Mouse (Mus musculus): Measurements from ENCODE around the gene Hist1h1t. TPM values are rescaled to one million over a fixed set of nuclear protein-coding genes. Genes with fewer than 3 reads are reported as not detected.
A peak's percentile ranks its signal among the peaks of the same experiment; 100 is the strongest.

Hist1h1t gene
- polyA plus RNA-seq, 1 experiment from 2014 or later, result not detected

DNA sequence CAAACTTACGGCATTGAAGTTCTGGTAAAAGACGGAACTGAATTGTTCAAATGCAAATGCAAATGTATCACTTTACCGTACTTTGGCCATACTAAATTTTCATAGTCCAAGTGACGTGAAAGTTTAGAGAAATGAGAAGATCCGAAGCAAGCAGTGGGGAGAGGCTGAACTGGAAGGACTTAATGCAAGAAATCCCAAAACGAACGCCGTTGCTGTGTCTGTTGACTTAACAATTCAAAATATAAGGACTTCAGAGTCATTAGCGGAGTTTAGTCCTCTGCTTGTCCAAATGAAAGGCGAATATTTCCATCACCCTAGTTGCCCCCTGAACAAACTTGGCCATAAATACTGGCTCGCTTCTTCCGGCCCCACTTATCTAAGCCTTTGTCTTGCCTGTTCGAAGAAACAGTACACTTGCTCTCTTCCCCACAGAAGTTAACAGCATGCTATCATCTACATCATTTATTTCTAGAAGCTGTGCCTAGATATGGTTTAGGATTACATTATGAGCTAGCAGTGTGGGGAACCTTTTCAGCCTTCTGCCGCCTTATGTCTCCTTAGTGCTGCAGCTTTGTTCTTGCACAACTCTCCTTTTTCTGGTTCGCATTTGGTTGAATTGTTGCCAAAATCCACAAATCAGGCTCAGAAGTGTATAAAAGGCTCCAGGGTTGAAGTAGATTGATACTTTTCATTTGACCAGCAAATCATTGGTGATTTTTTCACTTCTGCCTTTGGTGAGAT is 10.3 kb upstream of the Hist1h1t start:
- peak; percentile 70 for DNase-seq (ENCODE audit: low spot score)
- no peaks in the 10 kb centered on the region for H3K9me3 ChIP-seq (replicated peaks; ENCODE audit: control insufficient read depth, low read length)
- peak overlapping the region; percentile 66 for H3K9ac ChIP-seq (ENCODE audit: low read length)
- no peak for ATAC-seq
- no peaks in the 10 kb centered on the region for H3K27me3 ChIP-seq (replicated peaks; ENCODE audit: control insufficient read depth, insufficient read depth, low read length)
- H3K4me3 ChIP-seq (ENCODE audit: low read depth, low read length), result peak overlapping the region; percentile 42
- WGBS, result 4% methylated on average over 15 of the region's 15 CpGs
- H3K27ac ChIP-seq (ENCODE audit: low read depth, low read length), result peak overlapping the region; percentile 93
- H3K4me1 ChIP-seq (ENCODE audit: control insufficient read depth, insufficient read depth, low read length), result peaks cover 11% of the 10 kb centered on the region; the same call in 1 of the 2 replicates
- H3K36me3 ChIP-seq (ENCODE audit: control insufficient read depth, insufficient read depth, low read length), result no peaks in the 10 kb centered on the region
- H3K4me2 ChIP-seq (ENCODE audit: low read length), result peak overlapping the region; percentile 54

DNA sequence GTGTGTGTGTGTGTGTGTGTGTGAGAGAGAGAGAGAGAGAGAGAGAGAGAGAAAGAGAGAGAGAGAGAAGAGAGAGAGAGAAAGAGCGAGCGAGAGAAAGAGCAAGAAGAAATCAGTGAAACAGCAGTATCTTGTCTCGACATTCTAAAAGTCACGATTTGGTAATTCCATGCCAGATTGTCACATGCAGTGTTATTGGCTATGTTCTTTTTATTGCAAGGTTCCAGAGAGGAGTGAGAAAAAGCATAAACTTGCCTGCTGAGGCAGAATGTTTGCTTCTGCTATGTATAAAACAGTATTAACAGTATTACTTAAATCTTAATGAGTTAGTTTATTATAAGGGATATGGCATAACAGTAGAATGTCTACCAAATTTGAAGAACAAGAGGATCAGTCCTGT is 9.6 kb upstream of the Hist1h1t start:
- Histone ChIP-seq H3K9ac (ENCODE audit: low read length) (peak overlapping the region; percentile 66), H3K4me3 (ENCODE audit: low read depth, low read length) (peak overlapping the region; percentile 42), H3K36me3 (ENCODE audit: control insufficient read depth, insufficient read depth, low read length) (no peaks in the 10 kb centered on the region), H3K4me1 (ENCODE audit: control insufficient read depth, insufficient read depth, low read length) (peaks cover 11% of the 10 kb centered on the region; the same call in 1 of the 2 replicates), H3K27me3 (replicated peaks; ENCODE audit: control insufficient read depth, insufficient read depth, low read length) (no peaks in the 10 kb centered on the region), H3K9me3 (replicated peaks; ENCODE audit: control insufficient read depth, low read length) (no peaks in the 10 kb centered on the region), H3K4me2 (ENCODE audit: low read length) (peak overlapping the region; percentile 54), H3K27ac (ENCODE audit: low read depth, low read length) (peak overlapping the region; percentile 93)
- DNase-seq (ENCODE audit: low spot score), result peak; percentile 36
- 29% methylated on average over 4 of the region's 4 CpGs for WGBS
- no peak for ATAC-seq

DNA sequence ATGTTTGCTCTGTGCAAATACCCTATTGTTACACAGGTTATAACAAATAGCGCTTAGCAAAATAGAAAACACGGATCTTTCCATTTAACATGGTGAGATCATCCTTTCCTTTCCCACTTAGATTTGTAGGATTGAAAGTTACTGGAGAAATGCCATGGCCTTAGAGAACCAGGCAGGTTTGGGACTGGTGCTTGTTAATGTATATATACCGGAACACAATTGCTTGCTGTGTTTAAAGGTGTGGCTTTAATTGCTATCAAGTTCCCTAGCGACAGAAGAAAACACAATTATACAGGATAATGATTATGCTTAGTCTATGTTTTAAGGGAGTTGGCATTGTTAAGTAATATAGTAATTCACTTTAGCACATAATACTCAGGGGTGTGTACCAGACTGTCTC is 8.4 kb upstream of the Hist1h1t start:
- H3K9ac ChIP-seq (ENCODE audit: low read length), result no peak overlapping the region
- H3K9me3 ChIP-seq (replicated peaks; ENCODE audit: control insufficient read depth, low read length), result no peaks in the 10 kb centered on the region
- no peak for DNase-seq (ENCODE audit: low spot score)
- peaks cover 11% of the 10 kb centered on the region; the same call in 1 of the 2 replicates for H3K4me1 ChIP-seq (ENCODE audit: control insufficient read depth, insufficient read depth, low read length)
- no peak overlapping the region for H3K4me2 ChIP-seq (ENCODE audit: low read length)
- no peak overlapping the region for H3K27ac ChIP-seq (ENCODE audit: low read depth, low read length)
- H3K27me3 ChIP-seq (replicated peaks; ENCODE audit: control insufficient read depth, insufficient read depth, low read length), result no peaks in the 10 kb centered on the region
- ATAC-seq, result no peak
- 74% methylated on average over 4 of the region's 4 CpGs for WGBS
- H3K36me3 ChIP-seq (ENCODE audit: control insufficient read depth, insufficient read depth, low read length), result no peaks in the 10 kb centered on the region
- no peak overlapping the region for H3K4me3 ChIP-seq (ENCODE audit: low read depth, low read length)

DNA sequence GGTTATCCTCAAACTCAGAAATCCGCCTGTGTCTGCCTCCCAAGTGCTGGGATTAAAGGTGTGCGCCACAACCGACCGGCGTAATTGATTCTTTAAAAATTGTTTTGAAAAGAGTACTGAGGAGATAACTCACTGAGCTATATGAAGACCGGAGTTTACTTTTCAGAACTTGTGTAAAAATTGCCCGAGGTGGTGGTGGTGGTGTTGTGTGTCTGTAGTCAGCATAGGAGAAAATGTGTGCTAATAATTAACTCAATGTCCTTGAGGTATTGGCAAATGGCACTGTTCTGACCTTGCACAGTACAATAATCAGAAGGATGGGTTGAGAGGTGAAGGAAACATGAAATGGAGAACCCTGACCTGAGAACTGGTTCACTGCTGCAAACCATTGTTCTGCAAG is 7.7 kb upstream of the Hist1h1t start:
- no peak overlapping the region for H3K4me3 ChIP-seq (ENCODE audit: low read depth, low read length)
- no peak overlapping the region for H3K27ac ChIP-seq (ENCODE audit: low read depth, low read length)
- H3K4me2 ChIP-seq (ENCODE audit: low read length), result no peak overlapping the region
- H3K27me3 ChIP-seq (replicated peaks; ENCODE audit: control insufficient read depth, insufficient read depth, low read length), result no peaks in the 10 kb centered on the region
- DNase-seq (ENCODE audit: low spot score), result no peak
- no peak for ATAC-seq
- no peaks in the 10 kb centered on the region for H3K9me3 ChIP-seq (replicated peaks; ENCODE audit: control insufficient read depth, low read length)
- WGBS, result 95% methylated on average over 7 of the region's 7 CpGs
- no peak overlapping the region for H3K9ac ChIP-seq (ENCODE audit: low read length)
- H3K36me3 ChIP-seq (ENCODE audit: control insufficient read depth, insufficient read depth, low read length), result no peaks in the 10 kb centered on the region
- H3K4me1 ChIP-seq (ENCODE audit: control insufficient read depth, insufficient read depth, low read length), result peaks cover 8% of the 10 kb centered on the region; the same call in 1 of the 2 replicates

DNA sequence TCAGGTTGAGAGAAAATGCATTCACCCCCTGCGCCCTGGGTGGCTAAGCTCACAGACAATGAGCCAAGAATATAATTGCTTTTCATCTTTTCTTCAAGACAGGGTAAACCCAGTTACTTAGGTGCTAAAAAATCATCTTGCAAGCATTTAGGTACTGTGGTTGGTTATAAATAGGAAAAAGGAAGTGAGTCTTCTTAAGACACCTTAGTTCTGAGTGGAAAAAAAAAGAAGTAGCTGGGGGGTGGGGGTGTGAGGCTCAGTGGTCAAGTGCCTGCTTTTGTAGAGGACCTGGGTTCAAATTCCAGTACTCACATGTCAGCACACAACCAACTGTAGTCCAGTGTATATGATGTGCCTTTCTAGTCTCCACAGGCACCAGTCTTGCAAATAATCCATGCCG is 6.7 kb upstream of the Hist1h1t start:
- no peak overlapping the region for H3K4me2 ChIP-seq (ENCODE audit: low read length)
- no peaks in the 10 kb centered on the region for H3K36me3 ChIP-seq (ENCODE audit: control insufficient read depth, insufficient read depth, low read length)
- H3K4me1 ChIP-seq (ENCODE audit: control insufficient read depth, insufficient read depth, low read length), result peaks cover 6% of the 10 kb centered on the region; the same call in 1 of the 2 replicates
- no peak overlapping the region for H3K9ac ChIP-seq (ENCODE audit: low read length)
- no peak for ATAC-seq
- no peak overlapping the region for H3K4me3 ChIP-seq (ENCODE audit: low read depth, low read length)
- 83% methylated on average over 2 of the region's 2 CpGs for WGBS
- H3K27me3 ChIP-seq (replicated peaks; ENCODE audit: control insufficient read depth, insufficient read depth, low read length), result no peaks in the 10 kb centered on the region
- no peaks in the 10 kb centered on the region for H3K9me3 ChIP-seq (replicated peaks; ENCODE audit: control insufficient read depth, low read length)
- DNase-seq (ENCODE audit: low spot score), result no peak
- no peak overlapping the region for H3K27ac ChIP-seq (ENCODE audit: low read depth, low read length)

DNA sequence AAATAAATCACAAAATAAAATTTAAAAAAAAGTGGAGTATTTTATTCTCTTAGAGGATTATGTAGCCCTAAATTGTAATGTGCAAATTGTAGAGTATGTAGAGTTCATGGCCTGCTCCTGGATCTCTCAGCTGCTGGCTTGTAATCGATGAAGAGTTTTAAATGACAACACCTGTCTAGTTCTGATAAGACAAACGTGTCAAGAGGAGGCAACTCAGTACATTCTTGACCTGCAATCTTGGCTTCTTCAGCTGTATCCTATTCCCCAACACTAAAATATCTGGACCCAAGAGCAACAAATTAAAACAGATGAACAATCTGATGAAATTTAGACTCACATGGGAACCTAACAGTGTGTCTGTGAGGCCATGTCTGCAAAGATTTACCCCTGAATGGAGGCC is 6.2 kb upstream of the Hist1h1t start:
- Histone ChIP-seq H3K9ac (ENCODE audit: low read length) (no peak overlapping the region), H3K9me3 (replicated peaks; ENCODE audit: control insufficient read depth, low read length) (no peaks in the 10 kb centered on the region), H3K27me3 (replicated peaks; ENCODE audit: control insufficient read depth, insufficient read depth, low read length) (no peaks in the 10 kb centered on the region), H3K4me2 (ENCODE audit: low read length) (no peak overlapping the region), H3K36me3 (ENCODE audit: control insufficient read depth, insufficient read depth, low read length) (no peaks in the 10 kb centered on the region), H3K4me3 (ENCODE audit: low read depth, low read length) (no peak overlapping the region), H3K27ac (ENCODE audit: low read depth, low read length) (no peak overlapping the region), H3K4me1 (ENCODE audit: control insufficient read depth, insufficient read depth, low read length) (peaks cover 6% of the 10 kb centered on the region; the same call in 1 of the 2 replicates)
- DNase-seq (ENCODE audit: low spot score) (no peak), ATAC-seq (no peak)
- 84% methylated on average over 2 of the region's 2 CpGs for WGBS

DNA sequence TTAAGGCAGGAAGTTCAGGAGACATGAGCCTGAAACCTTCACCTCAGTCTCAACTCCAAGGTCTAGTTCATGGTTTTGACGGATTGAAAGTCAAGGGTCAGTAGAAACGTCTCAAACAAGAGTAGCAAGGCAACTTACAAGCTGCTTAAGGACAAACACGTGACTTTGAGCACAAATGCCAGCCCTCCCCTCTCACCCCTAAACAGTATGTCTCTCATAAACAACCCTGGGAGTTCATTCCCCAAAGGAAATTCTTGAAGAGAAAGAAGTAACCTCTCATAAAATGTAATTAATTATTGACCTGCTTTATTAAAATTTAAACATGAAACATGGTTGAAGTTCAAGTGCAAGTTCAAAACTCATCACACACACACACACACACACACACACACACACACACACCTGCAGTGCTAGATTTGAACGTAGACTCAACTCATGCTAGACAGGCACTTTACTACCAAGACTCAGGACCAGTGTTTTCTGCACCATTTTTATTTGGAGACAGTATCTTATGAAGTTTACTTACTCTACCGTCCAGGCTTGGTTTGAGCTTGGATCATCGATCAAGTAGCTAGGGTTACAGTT is 1.7 kb upstream of the Hist1h1t start:
- H3K4me2 ChIP-seq (ENCODE audit: low read length), result no peak overlapping the region
- 0 out of 2 replicates have a peak, but pooled peaks cover 5% of the 10 kb centered on the region for H3K4me1 ChIP-seq (ENCODE audit: control insufficient read depth, insufficient read depth, low read length)
- WGBS, result 86% methylated on average over 6 of the region's 6 CpGs
- no peaks in the 10 kb centered on the region for H3K36me3 ChIP-seq (ENCODE audit: control insufficient read depth, insufficient read depth, low read length)
- H3K9ac ChIP-seq (ENCODE audit: low read length), result no peak overlapping the region
- DNase-seq (ENCODE audit: low spot score), result no peak
- no peaks in the 10 kb centered on the region for H3K9me3 ChIP-seq (replicated peaks; ENCODE audit: control insufficient read depth, low read length)
- no peak for ATAC-seq
- H3K27ac ChIP-seq (ENCODE audit: low read depth, low read length), result no peak overlapping the region
- H3K4me3 ChIP-seq (ENCODE audit: low read depth, low read length), result no peak overlapping the region
- H3K27me3 ChIP-seq (replicated peaks; ENCODE audit: control insufficient read depth, insufficient read depth, low read length), result no peaks in the 10 kb centered on the region

DNA sequence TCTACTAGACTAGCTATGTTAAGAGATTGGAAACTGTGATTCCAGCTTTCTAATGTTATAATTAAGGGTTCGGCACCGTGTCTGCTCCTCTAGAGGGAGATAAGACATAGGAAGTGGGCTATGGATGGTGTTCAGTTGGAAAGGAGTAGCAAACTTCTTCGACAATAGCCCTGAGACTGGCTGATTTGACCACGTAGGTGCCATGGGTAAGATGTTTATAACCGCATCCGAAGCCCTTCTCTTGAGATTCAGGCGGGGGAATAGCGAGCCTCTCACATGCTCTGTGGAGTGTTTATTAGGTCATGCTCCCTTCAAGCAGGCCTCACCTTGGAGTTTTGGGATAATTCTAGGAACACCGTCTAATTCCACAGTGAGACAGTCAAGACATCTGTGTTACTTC is 658 bp upstream of the Hist1h1t start:
- H3K9me3 ChIP-seq (replicated peaks; ENCODE audit: control insufficient read depth, low read length), result no peaks in the 10 kb centered on the region
- H3K4me2 ChIP-seq (ENCODE audit: low read length), result no peak overlapping the region
- H3K4me3 ChIP-seq (ENCODE audit: low read depth, low read length), result no peak overlapping the region
- WGBS, result 93% methylated on average over 9 of the region's 9 CpGs
- no peaks in the 10 kb centered on the region for H3K36me3 ChIP-seq (ENCODE audit: control insufficient read depth, insufficient read depth, low read length)
- H3K27ac ChIP-seq (ENCODE audit: low read depth, low read length), result no peak overlapping the region
- no peak overlapping the region for H3K9ac ChIP-seq (ENCODE audit: low read length)
- ATAC-seq (no peak), DNase-seq (ENCODE audit: low spot score) (no peak)
- no peaks in the 10 kb centered on the region for H3K27me3 ChIP-seq (replicated peaks; ENCODE audit: control insufficient read depth, insufficient read depth, low read length)
- H3K4me1 ChIP-seq (ENCODE audit: control insufficient read depth, insufficient read depth, low read length), result 0 out of 2 replicates have a peak, but pooled peaks cover 6% of the 10 kb centered on the region

DNA sequence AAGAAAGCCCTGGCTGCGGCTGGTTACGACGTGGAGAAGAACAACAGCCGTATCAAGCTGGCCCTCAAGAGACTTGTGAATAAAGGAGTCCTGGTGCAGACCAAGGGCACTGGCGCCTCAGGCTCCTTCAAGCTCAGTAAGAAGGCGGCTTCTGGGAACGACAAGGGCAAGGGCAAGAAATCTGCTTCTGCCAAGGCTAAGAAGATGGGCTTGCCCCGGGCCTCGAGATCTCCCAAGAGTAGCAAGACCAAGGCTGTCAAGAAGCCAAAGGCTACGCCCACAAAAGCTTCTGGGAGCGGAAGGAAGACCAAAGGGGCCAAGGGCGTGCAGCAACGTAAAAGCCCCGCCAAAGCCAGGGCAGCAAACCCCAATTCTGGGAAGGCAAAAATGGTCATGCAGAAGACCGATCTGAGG is 454 bp downstream of the Hist1h1t start:
- no peak overlapping the region for H3K9ac ChIP-seq (ENCODE audit: low read length)
- no peaks in the 10 kb centered on the region for H3K27me3 ChIP-seq (replicated peaks; ENCODE audit: control insufficient read depth, insufficient read depth, low read length)
- 0 out of 2 replicates have a peak, but pooled peaks cover 6% of the 10 kb centered on the region for H3K4me1 ChIP-seq (ENCODE audit: control insufficient read depth, insufficient read depth, low read length)
- no peaks in the 10 kb centered on the region for H3K9me3 ChIP-seq (replicated peaks; ENCODE audit: control insufficient read depth, low read length)
- no peak for DNase-seq (ENCODE audit: low spot score)
- ATAC-seq, result no peak
- H3K4me3 ChIP-seq (ENCODE audit: low read depth, low read length), result no peak overlapping the region
- WGBS, result 74% methylated on average over 15 of the region's 15 CpGs
- H3K36me3 ChIP-seq (ENCODE audit: control insufficient read depth, insufficient read depth, low read length), result no peaks in the 10 kb centered on the region
- H3K27ac ChIP-seq (ENCODE audit: low read depth, low read length), result no peak overlapping the region
- no peak overlapping the region for H3K4me2 ChIP-seq (ENCODE audit: low read length)

All from forebrain, embryonic 14.5 days (tissue).